Mouse (Mus musculus) thymus, adult 2 months (tissue): Measurements from ENCODE around the gene Plekhh1.

Experiments used
- CTCF ChIP-seq: fragments of 200-500 bp; IDR thresholded peaks from 2 replicates; pipeline ENCODE4 v1.5.1; 2012; ENCODE audit warnings: mild to moderate bottlenecking, control low read depth, low read length, moderate library complexity, borderline replicate concordance; ENCODE audit not compliant: control insufficient read depth, poor library complexity, insufficient read depth; ENCODE audit errors: extremely low read depth
- POLR2A ChIP-seq: fragments of 200-500 bp; IDR thresholded peaks from 2 replicates; pipeline ENCODE4 v1.6.1; 2012; ENCODE audit warnings: mild to moderate bottlenecking, low read length, control low read depth, moderate library complexity; ENCODE audit not compliant: control insufficient read depth, poor library complexity, insufficient read depth; ENCODE audit errors: extremely low read depth

DNA sequence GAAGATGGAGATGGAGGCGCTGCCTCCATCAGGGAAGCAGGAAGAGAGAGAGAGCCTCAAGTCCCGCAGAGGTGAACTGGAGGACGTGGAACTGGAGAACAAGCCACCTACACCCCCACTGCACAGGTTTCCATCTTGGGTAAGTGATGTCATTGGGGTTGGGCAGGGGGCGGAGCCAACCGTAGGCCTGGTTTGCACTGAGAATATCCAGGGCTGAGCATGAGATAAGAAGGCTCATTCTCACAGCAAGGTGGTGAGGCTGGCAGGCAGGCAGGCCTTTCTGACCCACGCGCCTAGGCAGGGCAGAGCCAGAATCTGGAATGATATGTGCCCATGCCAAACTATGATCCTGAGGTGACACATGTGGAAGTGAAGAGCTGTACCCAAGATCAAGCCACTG lies 26.3 kb downstream of the Plekhh1 start:
- TF ChIP-seq CTCF: no peak
- TF ChIP-seq POLR2A: no peak
